Mouse (Mus musculus): ENCODE measurements at regions not wholly inside any gene's neighbourhood (a gene's known extent, or its start where the extent isn't known, plus 50 kb on each side); places are given as distances from the start of the nearest gene placed in this dataset.

DNA sequence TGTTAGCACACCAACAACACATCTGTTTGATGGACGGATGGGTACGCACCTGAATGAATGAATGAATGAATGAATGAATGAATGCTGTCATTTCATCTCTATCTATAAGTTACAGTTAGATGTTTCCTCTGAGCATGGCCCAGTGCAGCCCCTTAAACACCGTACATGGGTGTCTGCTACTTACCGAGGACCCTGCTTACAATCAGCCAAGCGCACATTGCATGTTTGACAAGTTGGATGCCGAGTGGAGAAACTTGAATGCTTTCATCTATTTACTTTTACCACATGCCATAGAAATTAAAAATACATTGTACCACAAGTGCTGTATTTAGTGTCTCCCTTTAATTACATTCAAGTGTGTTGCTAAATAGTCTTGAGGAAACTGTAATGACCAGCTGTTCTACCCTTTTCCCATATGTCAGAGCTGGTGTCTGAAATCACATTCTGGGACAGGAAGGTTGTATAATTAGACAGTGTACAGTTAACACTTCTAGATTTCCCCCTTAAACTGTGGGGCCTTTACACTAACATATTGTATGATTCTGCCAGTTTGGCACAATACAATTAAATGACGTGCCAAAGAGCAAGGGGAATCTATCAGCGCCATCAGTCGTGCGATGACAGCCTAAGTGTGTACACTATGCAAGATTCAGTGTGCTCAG is 127.3 kb upstream of the Prox1 start:
- no peak for DNase-seq (ENCODE audit: low spot score)

GRCm38 (mm10) chr1:190290061-190290460 is 119.5 kb upstream of the Prox1 start:
- DNase-seq (ENCODE audit: low spot score) = no peak

DNA sequence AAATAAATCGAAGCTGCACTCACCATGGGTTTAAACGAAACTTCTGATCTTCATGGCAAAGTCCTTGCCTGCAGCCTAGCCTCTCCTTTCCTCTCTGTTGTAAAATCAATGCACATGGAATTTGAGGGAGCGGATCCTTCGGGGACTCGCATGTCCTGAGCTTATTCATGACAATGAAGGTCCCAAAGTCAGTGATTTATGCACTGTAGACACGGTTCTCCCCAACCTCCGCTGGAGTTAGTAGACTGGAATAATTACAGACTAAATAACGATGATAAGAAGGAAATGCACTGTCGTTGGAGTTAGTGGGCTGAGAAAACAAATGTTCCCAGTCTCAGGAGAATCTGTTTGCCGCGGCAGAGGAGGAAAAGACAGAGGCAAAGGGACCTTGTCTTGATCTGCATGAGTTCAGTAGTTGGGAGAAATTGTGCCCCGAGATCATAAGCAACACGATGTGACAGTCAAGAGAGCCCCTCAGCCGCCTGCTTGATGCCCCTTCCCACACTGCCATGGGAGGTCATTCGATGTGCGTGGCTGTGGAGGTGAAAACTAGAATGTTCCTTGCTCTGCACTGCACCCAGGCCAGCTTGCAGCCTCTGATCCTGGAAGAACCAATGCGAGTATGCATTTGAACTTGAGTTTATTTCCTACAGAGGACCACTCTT is 116.1 kb upstream of the Prox1 start:
- no peak for DNase-seq (ENCODE audit: low spot score)

DNA sequence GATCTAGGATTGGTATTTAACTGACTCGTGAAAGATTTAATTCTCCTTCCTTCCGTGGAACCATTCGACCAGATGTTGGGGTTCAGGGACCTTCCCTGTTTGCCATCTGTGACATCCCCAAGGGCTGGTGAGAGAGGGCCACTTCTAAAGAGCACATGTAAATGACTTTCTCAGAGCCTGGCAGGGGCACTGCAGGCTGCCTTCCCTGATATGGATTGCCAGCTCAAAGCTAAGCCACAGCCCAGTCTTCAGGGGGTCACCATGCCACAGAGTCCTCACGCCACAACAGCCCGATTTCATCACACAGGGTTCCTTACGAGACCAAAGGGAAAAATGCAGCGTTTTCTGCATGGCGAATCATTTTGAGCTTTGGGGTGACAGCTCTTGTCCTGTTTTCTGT is 115.1 kb upstream of the Prox1 start:
- DNase-seq (ENCODE audit: low spot score) = no peak

DNA sequence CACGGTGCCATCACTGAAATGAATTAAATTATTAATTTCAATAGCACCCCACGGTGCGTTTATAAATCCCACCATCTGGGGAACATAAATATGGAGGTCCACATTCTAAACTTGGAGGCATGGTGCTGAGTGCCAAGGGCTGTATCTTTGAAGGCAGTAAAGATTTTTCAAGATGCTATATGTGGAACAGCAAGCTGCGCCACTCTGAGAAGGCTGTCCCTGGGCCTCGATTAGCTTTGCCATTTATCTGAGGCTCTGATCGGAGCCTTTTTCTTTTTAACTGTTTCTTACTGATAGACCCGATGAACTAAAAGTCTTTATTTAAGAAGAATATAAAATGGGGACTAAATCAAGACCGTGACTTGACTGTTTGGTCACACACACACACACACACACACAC is 114.5 kb upstream of the Prox1 start:
- DNase-seq (ENCODE audit: low spot score) = no peak

- DNase-seq (ENCODE audit: low spot score) = no peak
Measured at GRCm38 (mm10) chr1:190284138-190284537, 113.6 kb upstream of the Prox1 start.

DNA sequence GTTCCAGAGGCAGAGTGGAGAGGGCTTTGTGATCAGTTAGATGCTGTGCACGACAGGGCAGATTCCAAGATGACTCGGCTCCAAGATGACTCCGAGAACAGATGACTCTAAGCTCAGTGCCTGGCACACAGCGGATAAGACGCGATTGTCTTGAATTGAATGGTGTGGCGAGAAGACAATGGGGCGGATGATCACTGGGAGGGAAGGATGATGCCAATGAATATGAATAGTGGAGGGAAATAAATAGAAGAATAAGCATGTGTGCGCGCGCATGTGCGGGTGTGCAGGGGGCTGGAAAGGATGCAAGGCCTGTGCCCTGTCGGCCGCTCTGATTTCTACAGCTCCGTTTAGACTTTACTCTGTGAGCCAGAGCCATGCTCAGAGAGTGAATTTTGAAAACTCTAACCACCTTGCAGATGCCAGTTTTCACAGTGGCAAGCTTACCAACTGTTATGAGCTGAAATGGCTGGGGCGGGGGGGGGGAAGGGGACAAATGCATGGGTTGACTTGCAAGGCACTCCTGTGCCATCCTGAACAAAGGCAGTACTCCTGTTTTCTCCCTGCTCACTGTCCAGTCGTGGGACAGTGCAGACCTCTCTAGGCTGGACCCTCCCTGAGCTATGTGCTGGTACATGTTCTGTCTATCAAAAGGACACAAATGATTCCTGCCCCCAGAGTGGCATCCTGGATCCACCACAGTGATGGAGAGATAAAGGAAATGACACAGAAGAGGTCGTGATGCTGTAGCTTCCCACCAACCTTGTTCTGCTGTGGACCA is 109.8 kb upstream of the Prox1 start:
- DNase-seq (ENCODE audit: low spot score) = no peak

GRCm38 (mm10) chr1:190274911-190275310 is 104.4 kb upstream of the Prox1 start:
- DNase-seq (ENCODE audit: low spot score) = no peak

- no peak for DNase-seq (ENCODE audit: low spot score)
Measured at GRCm38 (mm10) chr1:190270784-190271385, 100.4 kb upstream of the Prox1 start.

DNA sequence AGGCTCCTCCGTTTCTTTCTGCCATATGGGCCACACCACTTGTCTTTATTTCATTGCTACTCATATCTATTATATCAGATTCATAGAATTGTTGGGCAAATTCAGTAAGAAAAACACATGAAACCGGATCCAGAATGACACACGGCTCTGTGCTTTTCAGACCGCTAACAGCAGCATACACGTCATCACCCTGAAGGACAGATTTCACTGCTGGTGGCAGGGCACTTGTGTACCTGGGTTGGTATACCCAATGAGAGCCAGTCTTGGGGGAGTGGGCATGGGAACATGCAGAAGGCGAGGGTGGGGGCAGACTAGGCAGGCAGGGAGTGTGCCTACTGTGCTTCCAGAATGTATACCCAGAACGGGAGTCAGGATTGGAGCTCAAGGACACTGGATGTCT is 98.7 kb upstream of the Prox1 start:
- DNase-seq (ENCODE audit: low spot score) = no peak

GRCm38 (mm10) chr1:190265085-190265780 is 94.7 kb upstream of the Prox1 start:
- DNase-seq (ENCODE audit: low spot score) = no peak

DNA sequence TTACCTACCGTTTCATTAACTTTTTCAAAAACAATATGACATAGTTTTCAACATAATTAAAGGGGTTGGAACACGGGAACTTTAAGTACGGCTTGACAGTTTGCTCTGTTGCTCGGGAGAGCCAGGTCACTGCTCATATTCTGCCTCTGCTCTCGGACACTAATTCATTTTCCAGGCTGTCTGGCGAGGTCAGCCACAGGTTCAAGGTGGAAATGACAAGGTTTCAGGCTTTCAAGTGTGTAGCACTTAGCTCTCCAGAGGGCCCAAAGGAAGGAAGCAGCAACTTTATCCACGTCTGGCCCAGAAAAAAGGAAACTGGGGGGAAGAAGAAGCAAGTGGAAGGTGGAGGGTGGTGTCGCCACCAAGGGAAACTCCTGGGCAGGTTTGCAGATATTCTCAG is 94.0 kb upstream of the Prox1 start:
- no peak for DNase-seq (ENCODE audit: low spot score)

GRCm38 (mm10) chr1:190263620-190264019 is 93.1 kb upstream of the Prox1 start:
- no peak for DNase-seq (ENCODE audit: low spot score)

DNA sequence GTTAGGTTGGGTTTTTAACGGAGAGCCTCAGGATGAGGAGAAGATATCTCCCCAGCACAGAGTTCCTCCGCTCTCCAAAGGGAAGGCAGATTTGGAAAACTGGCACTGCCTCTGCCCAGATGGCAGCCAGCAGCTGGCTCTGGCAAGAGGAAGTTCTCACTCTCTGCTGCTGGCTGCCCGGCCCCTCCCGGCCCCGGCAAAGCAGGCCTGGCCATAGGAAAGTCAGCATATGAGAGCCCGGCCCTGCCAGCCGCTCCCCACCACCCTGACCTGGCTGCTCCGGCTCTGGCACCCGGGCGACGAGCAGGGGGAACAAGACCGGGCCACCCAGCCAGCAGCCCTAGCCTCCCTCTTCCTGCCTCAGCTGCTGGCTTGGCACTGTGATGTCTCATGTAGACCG is 89.1 kb upstream of the Prox1 start:
- DNase-seq (ENCODE audit: low spot score) = no peak

- no peak for DNase-seq (ENCODE audit: low spot score)
Measured at GRCm38 (mm10) chr1:190250574-190251246, 80.2 kb upstream of the Prox1 start.

DNA sequence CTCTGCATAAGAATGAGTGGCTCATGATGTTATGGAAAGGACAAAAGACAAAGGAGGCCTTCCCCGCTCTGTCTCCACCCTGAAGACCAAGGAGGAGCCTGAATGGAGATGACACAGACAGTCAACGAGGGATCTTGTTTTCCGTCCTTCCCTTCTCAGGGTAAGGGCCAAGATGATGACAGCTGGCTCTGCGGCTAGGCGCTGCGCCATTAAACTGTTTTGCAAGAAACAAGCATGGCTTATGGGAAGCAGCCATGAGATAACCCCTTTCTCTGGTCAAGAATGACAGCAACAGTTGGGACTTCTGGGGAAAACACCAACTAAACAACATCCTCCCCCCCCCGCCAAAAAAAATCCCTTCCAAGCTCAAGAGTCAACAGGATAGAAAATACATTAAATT is 72.0 kb upstream of the Prox1 start:
- DNase-seq (ENCODE audit: low spot score) = no peak

DNA sequence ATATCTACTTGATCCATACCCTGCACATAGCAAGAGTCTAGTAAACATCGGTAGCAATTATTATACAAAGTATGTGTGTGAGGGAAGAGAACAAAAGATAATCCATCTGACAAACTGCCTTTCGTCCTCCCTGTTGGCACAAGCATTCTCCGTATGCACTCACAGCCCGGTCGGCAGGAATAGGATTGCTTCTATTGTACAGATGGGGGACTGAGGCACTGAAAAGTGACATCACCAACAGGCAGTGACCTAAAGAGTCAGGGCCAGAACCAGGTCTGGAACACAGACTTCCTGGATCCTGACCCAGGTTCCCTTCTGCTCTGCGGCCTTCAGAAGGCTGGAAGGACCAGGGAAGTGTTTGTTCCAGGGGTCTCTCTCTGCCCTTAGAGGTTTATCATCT is 69.3 kb upstream of the Prox1 start:
- DNase-seq (ENCODE audit: low spot score) = no peak

- DNase-seq (ENCODE audit: low spot score) = no peak
Measured at GRCm38 (mm10) chr1:190230866-190231265, 60.4 kb upstream of the Prox1 start.

GRCm38 (mm10) chr1:190220417-190220816 is 49.9 kb upstream of the Prox1 start:
- no peak for DNase-seq (ENCODE audit: low spot score)
